Mouse (Mus musculus): ENCODE measurements at regions not wholly inside any gene's neighbourhood (a gene's known extent, or its start where the extent isn't known, plus 50 kb on each side); places are given as distances from the start of the nearest gene placed in this dataset.

DNA sequence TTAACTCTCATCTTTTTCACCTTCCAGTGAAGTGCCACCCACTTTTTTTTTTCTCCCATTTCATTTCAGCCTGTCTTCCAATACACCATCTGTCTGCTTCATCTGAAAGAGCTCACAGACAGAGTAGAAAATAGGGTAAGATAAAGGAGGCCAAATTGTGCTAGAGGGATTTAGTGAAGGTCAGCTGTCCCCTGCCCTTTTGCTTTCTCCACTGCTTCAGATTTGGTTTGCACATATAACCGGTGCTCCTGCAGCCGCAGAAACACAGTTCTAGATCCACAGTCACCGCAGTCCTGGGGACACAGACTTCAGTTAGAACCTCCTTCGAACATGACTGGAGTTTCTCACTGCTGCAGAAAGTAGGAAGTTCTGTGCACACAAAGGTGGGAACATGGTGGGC, 126.4 kb upstream of the Cnr1 start:
- no peak for DNase-seq (ENCODE audit: low spot score)

DNA sequence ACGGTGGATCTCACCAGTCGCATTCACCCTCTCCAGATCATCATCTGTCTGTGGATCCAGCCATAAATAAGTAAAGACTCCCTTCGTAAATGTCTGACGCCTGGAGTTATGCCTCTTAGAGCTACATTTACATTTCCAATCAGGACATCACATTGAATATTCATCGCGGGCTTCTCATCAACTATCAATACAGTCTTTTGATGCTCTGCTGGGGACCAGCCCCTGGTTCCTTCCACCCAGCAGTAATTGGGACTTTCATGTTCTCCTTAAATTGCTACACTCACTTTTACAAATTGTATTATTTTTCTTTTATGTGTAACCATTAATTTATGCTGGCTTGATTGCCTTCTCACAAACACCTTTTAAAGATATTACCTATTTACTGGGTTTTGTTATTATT, 125.7 kb upstream of the Cnr1 start:
- no peak for DNase-seq (ENCODE audit: low spot score)

DNA sequence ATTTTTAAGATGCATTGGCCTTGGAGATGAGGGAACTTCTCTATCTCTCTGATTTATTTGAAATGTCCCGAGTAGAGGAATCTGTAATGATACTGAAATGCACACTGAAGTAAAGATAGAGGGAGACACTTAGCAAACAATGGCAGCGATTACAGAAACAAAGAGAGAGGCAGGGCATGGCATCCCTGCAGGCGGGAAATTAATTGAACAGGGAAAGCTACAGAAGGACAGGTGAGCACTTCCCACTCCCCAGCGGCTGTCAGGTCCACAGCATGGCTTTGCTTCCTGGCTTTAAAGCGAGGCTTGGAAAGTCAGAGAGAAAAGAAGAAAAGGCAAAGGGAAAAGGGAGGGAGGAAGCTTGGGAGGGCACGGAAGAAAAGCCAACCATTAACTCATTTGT, 125.3 kb upstream of the Cnr1 start:
- DNase-seq (ENCODE audit: low spot score), result no peak

DNA sequence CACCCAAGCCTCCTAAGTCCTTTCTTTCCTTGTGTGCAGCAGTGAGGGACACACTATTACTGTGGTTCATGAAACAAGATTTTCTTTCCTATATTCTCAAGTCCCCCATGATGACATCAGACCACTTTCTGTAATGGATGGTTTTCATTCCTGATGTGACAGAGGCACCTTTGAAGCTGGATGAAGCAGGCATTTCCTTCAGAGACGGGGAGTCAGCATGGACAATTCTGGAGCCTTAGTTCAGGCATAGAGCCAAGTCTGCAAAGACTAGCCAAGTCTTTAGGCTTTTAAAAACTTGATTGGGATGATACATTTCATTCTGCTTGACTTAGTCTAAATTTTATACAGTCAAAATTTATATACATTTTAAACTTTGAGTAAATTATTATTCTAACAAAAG, 124.6 kb upstream of the Cnr1 start:
- no peak for DNase-seq (ENCODE audit: low spot score)

DNA sequence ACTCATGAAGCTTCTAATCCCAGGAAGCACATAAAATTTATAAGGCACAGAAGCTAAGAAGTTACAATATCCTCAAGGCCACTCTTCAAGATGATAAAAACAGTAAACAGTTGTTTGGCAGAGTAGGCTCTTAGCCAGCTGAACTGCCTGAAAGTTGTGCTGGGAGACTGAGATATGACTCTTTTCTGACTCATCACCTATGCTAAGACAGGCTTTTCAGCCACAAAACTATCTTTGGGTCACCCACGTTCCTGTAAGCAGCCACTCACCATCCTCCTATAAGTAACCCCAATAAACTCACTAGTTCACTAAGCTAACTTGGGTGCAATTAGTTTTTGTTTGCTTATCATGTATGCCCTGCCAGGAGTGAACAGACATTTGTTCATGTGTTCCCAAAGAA, 112.1 kb upstream of the Cnr1 start:
- DNase-seq (ENCODE audit: low spot score), result no peak

DNA sequence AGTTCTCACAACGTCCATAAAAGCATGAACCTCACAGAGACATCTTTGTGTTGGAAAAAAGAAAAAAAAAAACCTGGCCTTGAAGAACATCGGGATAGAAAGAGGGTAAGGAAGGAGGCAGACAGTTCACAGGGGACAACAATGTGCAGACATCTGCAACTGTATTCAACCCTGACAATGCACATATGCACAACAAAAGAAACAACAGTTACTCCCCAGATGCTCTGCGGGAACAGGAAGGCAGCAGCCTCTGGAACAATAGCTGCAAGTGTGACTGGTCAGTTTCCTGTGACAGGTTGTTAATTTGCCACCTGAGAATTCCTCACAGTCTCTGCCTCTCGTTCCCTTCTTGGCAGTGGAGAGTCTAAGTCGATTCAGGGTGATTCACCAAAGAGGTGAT, 100.5 kb upstream of the Cnr1 start:
- DNase-seq (ENCODE audit: low spot score), result no peak

DNA sequence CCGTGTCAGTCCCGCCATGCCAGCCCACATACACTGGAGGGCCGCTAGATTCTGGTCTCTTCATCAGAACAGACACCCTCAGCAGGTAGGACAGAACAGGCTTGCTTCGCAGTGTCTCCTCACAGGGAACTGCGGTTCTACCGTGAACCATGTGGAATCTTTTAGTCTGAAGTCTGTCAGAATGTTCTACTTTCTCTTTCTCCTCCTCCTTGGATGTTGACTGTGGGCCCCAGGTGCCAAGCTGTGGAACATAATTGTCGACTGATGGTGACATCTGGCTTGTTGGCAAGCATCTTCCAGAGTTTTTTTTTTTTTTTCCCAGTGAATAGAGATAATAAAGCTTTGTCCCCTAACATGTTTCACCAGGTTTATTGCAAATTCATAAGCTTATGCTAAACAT, 91.3 kb upstream of the Cnr1 start:
- no peak for DNase-seq (ENCODE audit: low spot score)

DNA sequence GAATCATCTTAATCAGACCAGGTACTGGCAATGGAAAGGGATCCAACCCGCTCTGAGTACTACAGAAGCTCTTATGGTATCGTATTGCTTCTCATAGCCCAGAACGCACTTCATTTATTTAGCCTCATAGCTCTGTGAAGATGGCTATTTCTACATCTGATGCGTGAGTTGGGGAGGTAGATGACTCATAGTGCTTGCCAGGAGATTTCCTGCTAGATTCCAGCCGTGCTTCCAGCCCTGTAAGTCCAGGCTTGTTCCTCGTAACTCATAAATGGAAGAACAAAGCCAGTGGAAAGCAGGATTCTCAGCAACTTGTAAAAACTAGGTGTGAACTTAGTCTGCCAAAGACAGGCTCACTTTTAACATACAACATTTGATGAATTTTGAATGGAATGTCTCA, 86.0 kb upstream of the Cnr1 start:
- DNase-seq (ENCODE audit: low spot score), result no peak

DNA sequence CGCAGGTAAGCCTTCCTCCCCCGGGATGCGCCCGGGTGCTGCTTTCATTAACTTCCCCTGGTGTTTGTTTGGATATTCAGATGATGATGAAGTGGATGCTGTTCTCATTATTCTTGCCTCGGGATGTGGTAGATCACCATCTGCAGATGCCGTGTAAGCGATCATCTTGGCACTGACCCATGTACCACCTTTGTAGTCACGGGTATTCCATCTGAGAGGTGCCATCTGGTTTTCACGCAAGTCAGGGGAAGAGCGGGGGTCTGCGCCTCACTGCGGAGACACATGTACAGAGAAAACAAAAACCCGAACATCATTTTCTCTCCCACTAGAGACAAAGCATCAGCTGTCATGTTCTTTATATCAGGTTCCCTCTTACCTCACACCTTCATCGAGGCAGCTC, 84.3 kb upstream of the Cnr1 start:
- no peak for DNase-seq (ENCODE audit: low spot score)

DNA sequence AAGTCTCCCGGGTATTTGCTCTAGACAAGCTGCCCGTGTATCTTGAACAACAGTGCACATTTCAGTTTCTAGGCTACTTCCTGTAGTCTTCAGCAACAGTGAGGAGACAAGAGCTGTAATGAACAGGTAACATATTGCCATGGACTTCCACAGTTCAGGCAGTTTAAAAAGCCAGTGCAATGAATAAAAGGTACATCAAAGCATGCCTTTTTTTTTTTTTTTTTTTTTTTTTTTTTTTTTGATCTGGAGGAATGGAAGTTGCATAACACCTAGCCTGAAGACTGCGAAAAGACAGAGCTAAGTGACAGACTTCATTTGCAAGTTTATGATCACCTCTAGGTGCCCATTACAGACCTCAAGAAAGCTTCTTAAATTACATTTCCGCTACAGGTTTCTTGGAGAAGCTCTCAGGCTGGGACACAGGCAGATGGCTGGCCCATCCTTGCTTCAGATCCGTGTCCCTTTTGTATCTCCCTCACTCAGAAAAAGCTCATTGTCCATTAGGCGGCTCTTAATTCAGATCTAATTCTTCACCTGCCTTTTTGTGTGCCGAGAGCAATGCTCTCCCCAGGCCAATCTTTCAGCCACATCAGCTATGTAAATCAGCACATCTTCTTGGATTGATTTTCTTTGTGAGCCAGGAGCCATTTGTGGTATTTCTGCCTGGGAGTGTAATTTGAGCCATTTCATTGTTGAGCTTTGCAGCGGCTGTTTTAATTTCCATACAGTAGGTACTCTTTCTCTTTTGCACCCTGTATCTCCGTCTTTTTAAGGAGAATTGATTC, 78.6 kb upstream of the Cnr1 start:
- no peak for DNase-seq (ENCODE audit: low spot score)

DNA sequence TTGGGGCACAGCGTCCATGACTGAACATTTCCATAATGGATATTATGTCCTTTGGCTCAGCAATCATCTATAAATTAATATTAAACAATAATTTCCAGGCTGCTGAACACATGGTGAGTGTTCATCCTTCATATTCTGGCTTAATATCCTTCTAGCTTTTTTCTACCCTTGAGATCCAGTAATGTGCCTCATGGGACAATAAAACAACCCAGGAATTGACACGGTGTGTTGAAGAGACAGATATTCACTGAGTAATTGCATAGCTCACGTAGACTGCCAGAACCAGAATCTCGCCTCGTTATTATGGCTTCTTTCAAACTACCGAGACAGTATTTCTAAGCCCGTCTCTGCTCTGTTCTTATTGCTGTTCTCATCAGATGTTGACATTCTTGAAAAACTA, 74.1 kb upstream of the Cnr1 start:
- no peak for DNase-seq (ENCODE audit: low spot score)

DNA sequence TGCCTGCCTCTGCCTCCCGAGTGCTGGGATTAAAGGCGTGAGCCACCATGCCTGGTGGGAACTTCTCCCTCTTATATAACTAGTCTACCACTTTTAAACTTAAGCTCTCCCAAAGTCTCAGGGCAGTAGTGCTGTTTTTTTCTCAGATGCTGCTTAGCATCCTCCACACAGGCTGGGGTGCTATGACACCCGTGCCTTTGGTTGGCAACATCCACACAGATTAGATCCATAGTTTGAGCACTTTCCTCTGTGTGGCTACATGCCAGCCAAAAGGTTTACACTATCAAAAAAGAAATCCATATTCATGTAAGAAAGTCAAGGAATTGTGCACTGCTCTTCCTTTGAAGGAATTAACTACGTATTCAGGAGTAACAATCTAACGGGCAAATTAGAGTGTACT, 72.1 kb upstream of the Cnr1 start:
- no peak for DNase-seq (ENCODE audit: low spot score)

DNA sequence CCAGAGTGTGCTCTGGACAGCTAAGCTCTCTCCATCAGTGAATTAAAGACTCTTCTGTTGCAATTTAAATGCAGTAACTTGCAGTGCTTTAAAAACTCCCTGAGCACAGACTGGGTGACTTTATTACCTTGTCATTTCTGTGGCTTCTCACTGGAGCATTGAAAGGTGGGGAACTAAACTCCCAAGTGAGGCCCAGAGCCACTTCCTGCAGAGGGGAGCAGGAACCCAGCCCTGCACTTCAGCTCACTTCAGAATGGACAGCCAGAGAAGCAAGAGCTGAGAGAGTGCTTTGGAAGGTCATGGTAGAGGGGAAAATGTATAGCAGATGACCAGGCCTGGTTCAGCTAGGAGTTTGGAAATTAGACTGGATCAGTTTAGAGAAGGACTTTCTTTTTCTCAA, 69.3 kb upstream of the Cnr1 start:
- DNase-seq (ENCODE audit: low spot score), result no peak

DNA sequence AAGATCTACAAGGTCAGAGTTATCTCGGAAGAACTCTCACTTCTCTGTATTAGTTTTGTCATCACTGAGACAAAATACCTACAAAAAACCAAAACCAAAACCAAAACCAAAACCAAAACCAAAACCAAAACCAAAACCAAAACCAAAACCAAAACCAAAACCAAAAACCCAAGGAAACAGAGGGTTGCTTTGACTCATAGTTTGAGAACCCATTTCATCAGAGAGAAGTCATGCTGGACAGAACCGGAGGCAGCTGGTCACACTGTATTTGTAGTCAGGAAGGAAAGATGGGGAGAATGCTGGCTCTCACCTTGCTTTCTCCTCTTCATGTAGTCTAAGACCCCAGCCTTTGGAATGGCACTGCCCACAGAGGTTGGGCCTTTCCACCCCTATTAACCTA, 57.3 kb upstream of the Cnr1 start:
- DNase-seq (ENCODE audit: low spot score), result no peak

DNA sequence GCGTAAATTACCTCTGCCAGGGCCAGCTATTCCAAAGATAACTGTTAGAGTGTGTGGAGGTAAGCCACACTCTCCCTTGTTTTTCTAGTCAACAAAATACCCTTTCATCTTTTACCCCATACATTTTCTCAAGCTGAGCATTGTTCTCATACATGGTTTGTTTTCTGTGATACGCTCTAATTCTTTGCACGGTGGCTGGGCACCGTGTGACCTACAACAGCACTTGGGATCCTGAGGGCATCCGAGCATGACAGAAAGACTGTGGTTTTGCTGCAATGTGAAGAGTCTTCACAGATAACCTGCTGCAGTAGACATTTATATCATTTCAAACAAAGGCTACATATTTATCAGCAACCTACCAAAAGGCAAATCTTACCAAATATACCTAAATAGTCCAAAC, 55.1 kb upstream of the Cnr1 start:
- no peak for DNase-seq (ENCODE audit: low spot score)
